27 mouse cellular contexts compared by ENCODE assay signal in genomic region chr9:48240431-48240830, GRCm38 (mm10).
"Had no signal": no experiment of that assay in that cellular context is flagged by ENCODE, and none has a peak within 500 bp of the region (broad histone marks: within the 10 kb centered on the region; RNA-seq: fewer than 3 reads in every experiment).

No protein-coding gene starts in this region.

- DNase-seq: gastrocnemius, adult 2 months; gastrocnemius, postnatal 10 days; gastrocnemius, postnatal 25 days; heart, adult 2 months; heart, postnatal 10 days; heart, postnatal 4 days; kidney, adult 18-20 months; kidney, adult 8-10 months; kidney, postnatal 10 days; kidney, postnatal 25 days; kidney, postnatal 4 days had no signal

- H3K27ac ChIP-seq: gastrocnemius, adult 2 months; heart, adult 2 months; heart, embryonic 10.5 days; heart, embryonic 15.5 days; hindbrain, embryonic 10.5 days; hindbrain, embryonic 12.5 days; hindbrain, embryonic 14.5 days; intestine, embryonic 15.5 days; layer of hippocampus, adult 2 months; left cerebral cortex, adult 2 months; limb, embryonic 13.5 days; limb, embryonic 15.5 days; liver, embryonic 12.5 days; liver, embryonic 14.5 days had no signal

- H3K9me3 ChIP-seq: heart, embryonic 10.5 days; heart, embryonic 12.5 days; heart, embryonic 15.5 days; hindbrain, embryonic 10.5 days; hindbrain, embryonic 12.5 days; intestine, embryonic 15.5 days; limb, embryonic 13.5 days; limb, embryonic 15.5 days; liver, embryonic 12.5 days had no signal

- H3K4me3 ChIP-seq: gastrocnemius, adult 2 months; heart, adult 2 months; heart, embryonic 10.5 days; heart, embryonic 12.5 days; heart, embryonic 15.5 days; hindbrain, embryonic 10.5 days; hindbrain, embryonic 12.5 days; intestine, embryonic 15.5 days; layer of hippocampus, adult 2 months; left cerebral cortex, adult 2 months; limb, embryonic 13.5 days; limb, embryonic 15.5 days; liver, embryonic 12.5 days had no signal

- H3K27me3 ChIP-seq: heart, embryonic 12.5 days; hindbrain, embryonic 12.5 days; intestine, embryonic 15.5 days; limb, embryonic 15.5 days had no signal

- H3K4me2 ChIP-seq: heart, embryonic 12.5 days; heart, embryonic 15.5 days; hindbrain, embryonic 12.5 days; hindbrain, embryonic 14.5 days; intestine, embryonic 15.5 days; limb, embryonic 13.5 days; limb, embryonic 15.5 days; liver, embryonic 12.5 days had no signal

- H3K9ac ChIP-seq: heart, embryonic 12.5 days; heart, embryonic 15.5 days; hindbrain, embryonic 12.5 days; hindbrain, embryonic 14.5 days; intestine, embryonic 15.5 days; limb, embryonic 13.5 days; limb, embryonic 15.5 days; liver, embryonic 12.5 days; liver, embryonic 14.5 days had no signal

- H3K36me3 ChIP-seq: heart, embryonic 10.5 days; heart, embryonic 12.5 days; heart, embryonic 15.5 days; hindbrain, embryonic 10.5 days; hindbrain, embryonic 12.5 days; intestine, embryonic 15.5 days; limb, embryonic 13.5 days; limb, embryonic 15.5 days; liver, embryonic 12.5 days had no signal

- H3K4me1 ChIP-seq: heart, embryonic 15.5 days; intestine, embryonic 15.5 days; limb, embryonic 15.5 days; liver, embryonic 12.5 days had no signal

- ATAC-seq: hindbrain, embryonic 16.5 days; inflammation-experienced regulatory T-cells, adult 6 months; intestine, embryonic 15.5 days; intestine, postnatal 0 days; liver, embryonic 12.5 days had no signal
